Mouse (Mus musculus) testis, adult 2 months (tissue): ENCODE data around the gene Nrros.

Experiments
- CTCF ChIP-seq: fragments of 200-500 bp; IDR thresholded peaks from 2 replicates; pipeline ENCODE4 v1.5.1; 2012; ENCODE audit warnings: low read depth, mild to moderate bottlenecking, inconsistent platforms, low read length, moderate library complexity; ENCODE audit not compliant: control insufficient read depth, insufficient read depth, insufficient replicate concordance
- POLR2A ChIP-seq: fragments of 200-500 bp; IDR thresholded peaks from 2 replicates; pipeline ENCODE4 v1.6.1; 2012; ENCODE audit warnings: low read depth, mild to moderate bottlenecking, inconsistent platforms, low read length, moderate library complexity; ENCODE audit not compliant: control insufficient read depth

DNA sequence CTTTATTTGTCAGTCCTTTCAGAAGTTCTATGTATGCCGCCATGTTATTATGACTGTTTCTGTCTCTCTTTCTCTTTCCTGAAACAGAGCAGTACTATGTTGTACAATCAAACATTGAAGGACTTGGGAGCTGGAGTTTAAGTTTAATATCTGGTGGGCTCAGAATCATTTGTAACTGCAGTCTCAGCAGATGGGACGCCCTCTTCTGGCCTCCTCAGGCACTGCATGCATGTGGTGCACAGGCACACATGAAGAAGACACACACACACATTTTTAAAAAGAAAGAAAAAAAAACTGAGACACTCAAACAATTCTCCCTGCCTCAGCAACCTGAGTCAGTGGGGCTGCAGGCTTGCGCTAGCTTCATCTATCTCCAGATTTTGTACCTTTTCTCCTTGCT is 44.9 kb downstream of the Nrros start:
- TF ChIP-seq CTCF (peak; percentile 67; the same call in 1 of the 2 replicates), POLR2A (no peak)
